Mouse (Mus musculus) layer of hippocampus, adult 2 months (tissue): ENCODE results near the gene Schip1. TPM values are rescaled to one million over a fixed set of nuclear protein-coding genes. Genes with fewer than 3 reads are reported as not detected.
A peak's percentile ranks its signal among the peaks of the same experiment; 100 is the strongest.

Experiments
- DNase-seq, 2 experiments: peaks; one replicate each; pipeline ENCODE4 v3.0.0; 2022; ENCODE audit warnings: low spot score in 2 of 2
- H3K27ac ChIP-seq: fragments of 200-600 bp; 2 replicates; pipeline ENCODE4 v1.8.1; 2022
- H3K4me3 ChIP-seq: fragments of 200-600 bp; 2 replicates; pipeline ENCODE4 v1.8.1; 2022; ENCODE audit warnings: mild to moderate bottlenecking
- CTCF ChIP-seq: fragments of 200-600 bp; conservative IDR thresholded peaks from 2 replicates; pipeline ENCODE4 v1.8.1; 2022; ENCODE audit warnings: antibody characterized with exemption, mild to moderate bottlenecking, moderate library complexity
- total RNA-seq, 2 experiments: library from RNA; stranded (reverse); gene quantifications; 2 replicates each; pipeline ENCODE4 v1.2.3; 2021

Schip1 gene
- total RNA-seq, 2 experiments from 2014 or later: 276 to 283 TPM

DNA sequence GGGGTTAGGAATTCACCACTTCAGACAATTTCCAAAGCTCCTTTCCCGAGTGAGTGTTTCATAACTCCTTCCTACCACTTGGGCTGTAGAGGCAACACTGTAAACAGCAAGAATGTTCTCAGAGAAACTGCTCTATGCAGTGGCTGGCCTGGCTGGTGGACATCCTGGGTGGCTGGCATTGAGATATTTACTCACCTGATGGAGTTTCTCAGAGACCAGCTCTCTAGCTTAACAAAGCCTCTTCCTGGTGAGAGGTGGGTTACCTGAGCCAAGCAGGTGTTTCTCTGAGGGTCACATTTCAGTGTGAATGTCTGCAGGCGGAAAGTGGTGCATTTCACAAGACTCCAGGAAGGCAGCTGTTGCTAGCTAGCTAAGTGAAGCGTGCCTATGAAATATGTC is 508.6 kb downstream of the Schip1 start:
- Histone ChIP-seq H3K27ac (peak overlapping the region; percentile 99), H3K4me3 (peak overlapping the region; percentile 75)
- no peak for DNase-seq
- peak; percentile 20; the same call in 1 of the 2 replicates for TF ChIP-seq CTCF

DNA sequence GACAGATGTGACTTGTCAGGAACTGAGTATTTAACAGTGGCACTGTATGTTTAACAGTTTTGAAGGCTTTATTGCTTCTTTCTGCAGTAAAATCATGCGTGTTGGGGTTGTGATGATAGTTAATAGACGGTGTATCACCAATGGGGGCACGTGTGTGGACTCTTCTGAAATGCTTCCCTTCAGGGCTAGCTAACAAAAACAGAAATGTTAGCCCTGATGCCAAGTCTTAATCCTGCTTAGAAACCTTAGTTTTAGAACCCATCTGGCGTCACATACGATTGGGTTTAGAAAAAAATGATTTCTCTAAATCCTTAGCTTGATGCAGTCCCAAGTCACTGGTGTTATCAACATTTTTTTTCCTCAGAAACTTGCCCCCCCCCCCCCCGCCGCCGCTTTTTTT is 509.5 kb downstream of the Schip1 start:
- TF ChIP-seq CTCF: no peak
- peak overlapping the region; percentile 99 for H3K27ac ChIP-seq
- peak overlapping the region; percentile 75 for H3K4me3 ChIP-seq
- no peak for DNase-seq

DNA sequence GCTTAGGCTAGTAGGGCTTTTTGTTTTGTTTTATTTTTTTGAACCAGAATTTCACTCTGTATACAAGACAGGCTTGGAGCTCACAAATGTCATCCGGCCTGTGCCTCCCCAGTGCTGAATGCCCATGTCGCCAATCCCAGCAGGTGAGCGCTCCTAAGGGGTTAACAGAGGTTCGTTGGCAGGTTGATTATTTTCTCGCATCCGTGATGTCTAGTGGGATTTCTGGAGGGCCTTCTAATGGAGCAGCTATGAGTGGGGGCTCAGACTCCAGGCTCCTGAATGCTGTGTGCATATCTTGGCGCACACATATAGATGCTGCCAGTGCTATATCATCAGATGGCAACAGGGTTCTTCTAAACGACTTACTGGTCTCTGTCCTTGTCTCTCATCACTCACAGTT is 510.0 kb downstream of the Schip1 start:
- Histone ChIP-seq H3K27ac (peak overlapping the region; percentile 99), H3K4me3 (peak overlapping the region; percentile 75)
- DNase-seq: no peak
- no peak for TF ChIP-seq CTCF

DNA sequence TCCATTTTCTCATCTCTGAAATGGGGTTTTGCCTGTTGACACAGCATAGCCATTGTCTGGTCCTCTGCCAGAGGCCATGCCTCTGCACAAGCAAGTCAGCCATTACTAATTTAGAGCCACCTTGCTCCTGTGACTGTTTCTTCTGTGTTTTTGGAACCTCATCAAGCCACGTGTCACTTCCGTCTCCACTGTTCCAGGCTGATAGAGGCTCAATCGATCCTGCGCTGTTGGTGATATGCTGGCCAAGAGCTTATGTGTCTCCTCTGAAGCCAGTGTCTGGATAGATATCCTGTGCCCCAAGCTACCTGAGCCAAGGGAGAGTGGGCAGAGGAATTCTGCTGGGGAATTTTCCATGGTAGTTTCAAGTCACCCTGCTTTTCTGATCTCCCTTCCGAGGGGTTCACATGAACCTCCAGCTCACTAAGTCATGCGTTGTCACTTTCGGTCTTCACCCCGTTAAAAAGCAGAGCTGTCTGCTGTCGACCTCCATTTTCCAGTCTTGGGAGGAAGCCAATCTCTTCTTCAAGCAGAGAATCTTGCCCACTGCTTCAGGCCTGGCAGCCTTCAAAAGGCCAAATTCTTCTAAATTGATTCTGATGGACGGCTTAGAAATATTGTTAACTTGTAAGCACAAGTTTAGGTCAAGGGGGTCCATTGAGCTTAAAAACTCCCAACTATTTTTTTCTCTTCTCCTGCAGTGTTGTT is 511.2 kb downstream of the Schip1 start:
- H3K27ac ChIP-seq: peak overlapping the region; percentile 99
- DNase-seq: no peak
- peak overlapping the region; percentile 75 for H3K4me3 ChIP-seq
- TF ChIP-seq CTCF: no peak

DNA sequence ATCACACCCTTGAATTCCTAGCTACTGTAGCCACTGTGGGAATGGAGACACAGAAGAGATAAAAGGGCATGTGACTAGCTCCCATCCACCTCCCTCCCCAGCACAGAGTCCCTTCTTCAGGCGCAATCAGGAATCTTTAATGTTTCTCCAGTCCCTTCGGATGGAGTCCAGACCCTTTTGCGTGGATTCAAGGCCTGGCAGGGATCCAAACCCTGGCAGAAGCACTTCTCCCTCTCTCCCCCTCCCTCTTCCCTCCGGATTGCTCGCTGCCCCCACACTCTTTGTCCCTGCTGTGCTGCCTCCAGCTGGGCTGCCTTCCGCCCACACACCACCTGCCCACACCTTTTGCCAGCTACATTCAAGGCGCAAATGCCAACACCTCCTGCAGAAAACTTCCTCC is 511.8 kb downstream of the Schip1 start:
- Histone ChIP-seq H3K4me3 (peak overlapping the region; percentile 75), H3K27ac (peak overlapping the region; percentile 99)
- peak; percentile 89 to 90 for DNase-seq
- no peak for TF ChIP-seq CTCF

DNA sequence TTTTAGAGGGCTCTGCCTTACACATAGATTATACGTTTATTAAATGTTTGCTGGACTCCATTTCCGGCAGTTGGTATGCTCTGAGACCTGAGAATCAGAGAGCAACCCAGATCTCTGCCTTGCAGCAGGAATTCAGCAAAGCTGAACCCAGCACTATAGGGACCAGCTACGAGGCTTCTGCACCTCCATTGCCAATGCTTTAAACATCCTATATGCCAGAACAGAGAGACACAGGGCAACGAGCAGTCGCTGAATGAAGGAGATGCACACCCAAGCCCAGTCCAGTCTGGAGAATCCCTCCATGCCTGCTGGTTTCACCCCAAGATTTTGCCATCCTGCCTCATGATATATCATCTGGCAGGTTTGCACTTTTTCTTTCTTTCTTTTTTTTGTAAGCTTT is 512.3 kb downstream of the Schip1 start:
- Histone ChIP-seq H3K4me3 (peak overlapping the region; percentile 75), H3K27ac (peak overlapping the region; percentile 99)
- TF ChIP-seq CTCF: no peak
- no peak for DNase-seq

DNA sequence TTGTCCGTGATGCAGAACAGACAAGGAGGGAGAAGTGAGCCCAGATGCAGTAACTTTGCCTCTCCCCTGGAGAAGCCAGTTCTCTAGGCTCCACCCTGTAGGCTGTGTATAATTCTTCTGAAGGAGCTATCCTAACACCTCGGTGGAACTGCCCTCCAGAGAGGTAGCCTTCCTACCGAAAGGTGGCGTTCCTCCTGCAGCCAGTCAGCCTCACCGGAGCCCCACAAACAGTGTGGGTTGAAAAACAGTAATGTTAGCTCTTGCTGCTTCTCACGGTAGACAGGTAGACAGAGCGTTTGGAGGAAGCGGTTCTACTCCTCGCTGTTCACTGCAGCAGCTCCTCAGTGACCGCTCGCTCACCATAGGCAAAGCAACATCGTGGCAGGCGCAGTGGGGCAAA is 517.0 kb downstream of the Schip1 start:
- no peak for DNase-seq
- TF ChIP-seq CTCF: peak; percentile 43; the same call in 1 of the 2 replicates
- Histone ChIP-seq H3K4me3 (peak overlapping the region; percentile 50), H3K27ac (peak overlapping the region; percentile 89)

DNA sequence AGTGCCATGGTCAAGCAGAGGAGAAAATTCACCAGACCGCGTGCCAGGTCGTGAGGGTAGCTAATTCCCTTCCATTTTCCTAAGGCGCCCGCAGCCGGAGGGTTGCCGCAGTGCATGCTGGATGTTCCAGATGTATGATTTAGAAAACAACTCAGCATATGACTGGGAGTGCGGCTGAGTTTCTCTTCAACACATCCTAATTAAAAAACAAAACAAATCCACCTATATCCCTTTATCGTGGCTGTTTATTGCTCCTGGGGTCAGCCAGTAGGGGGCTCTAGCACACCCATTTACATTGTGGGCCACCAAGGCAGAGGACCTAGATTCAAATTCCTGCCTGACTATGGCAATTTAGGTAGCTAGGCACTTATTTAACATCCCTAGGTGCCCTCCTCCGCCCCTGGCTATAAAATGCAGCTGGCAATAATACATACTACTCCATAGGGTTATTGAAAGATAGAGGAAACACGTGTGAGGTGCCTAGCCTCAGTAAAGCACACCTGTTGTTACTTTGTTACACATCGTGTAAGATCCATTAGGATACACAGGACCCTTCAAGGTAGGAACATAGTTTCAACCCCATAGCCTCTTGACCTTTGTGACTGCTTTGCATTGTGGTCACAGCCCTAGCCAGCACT is 517.6 kb downstream of the Schip1 start:
- H3K4me3 ChIP-seq: peak overlapping the region; percentile 50
- peak; percentile 77 for TF ChIP-seq CTCF
- no peak for DNase-seq
- peak overlapping the region; percentile 89 for H3K27ac ChIP-seq

DNA sequence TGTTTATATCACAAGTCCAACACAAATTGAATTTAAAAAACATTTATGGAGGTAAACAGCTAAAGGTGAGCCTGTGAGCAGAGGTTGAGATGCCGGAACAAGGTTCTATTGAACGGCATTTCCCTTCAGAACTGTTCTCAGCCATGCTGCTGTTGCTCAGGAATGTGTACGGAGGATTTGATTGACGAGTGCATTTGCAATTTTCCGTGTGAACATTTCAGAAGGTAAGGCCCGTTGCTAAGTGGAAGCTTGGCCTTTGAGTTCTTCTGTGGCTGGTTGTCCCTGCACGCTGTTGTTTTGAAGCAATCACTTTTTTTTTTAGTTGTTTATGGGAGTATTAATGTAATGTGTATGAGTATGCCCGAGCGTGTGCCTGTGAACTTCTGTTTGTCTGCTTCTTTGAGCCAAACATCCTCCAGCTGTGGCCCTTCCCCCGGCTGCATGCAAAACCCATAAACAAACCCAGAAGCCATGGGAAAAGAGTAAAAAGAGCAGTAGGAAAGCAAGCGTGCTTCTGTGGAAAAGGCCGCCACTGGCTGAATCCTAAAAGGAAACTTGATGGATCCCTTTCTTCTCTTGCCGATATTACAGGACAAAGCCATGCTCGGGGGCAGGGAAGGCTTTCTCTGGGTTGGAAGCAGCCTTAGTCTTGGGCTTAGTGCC is 518.6 kb downstream of the Schip1 start:
- Histone ChIP-seq H3K4me3 (peak overlapping the region; percentile 50), H3K27ac (peak overlapping the region; percentile 89)
- TF ChIP-seq CTCF: no peak
- no peak for DNase-seq

DNA sequence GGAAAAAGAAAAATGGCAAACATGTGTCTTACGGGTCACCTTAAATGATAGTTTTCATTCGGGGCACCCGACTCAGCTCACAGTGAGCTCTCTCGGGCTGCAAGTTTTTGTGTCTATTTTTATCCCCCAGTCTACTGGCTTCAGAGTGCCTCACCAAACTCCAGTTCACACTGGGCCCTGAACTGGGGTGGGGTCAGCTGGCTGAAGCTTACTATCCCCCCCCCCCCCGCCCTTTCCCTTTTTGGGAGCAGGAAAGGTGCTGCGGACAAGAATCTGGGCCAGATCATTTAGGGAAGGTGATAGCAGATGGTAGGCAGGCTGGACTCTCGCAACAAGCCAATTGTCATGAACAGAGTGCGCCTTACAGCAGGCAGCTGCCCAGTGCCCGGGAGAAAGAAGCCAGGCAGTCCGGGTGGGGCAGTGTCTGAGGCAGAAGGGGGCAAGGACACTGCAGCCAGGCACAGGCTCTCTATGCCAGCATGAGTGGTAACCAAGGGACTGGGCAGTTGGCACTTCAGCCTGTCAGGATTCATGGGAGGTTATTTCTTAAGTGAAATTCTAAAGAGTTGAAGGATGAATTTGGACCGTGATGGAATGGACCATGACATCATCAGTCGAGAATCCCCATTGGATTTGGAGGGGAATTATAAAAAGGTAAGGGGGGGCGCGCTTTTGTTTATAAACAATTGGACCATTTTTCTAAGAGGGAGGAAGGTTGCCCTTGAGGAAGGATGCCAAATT is 519.3 kb downstream of the Schip1 start:
- Histone ChIP-seq H3K27ac (peak overlapping the region; percentile 89), H3K4me3 (peak overlapping the region; percentile 50)
- TF ChIP-seq CTCF: no peak
- no peak for DNase-seq

DNA sequence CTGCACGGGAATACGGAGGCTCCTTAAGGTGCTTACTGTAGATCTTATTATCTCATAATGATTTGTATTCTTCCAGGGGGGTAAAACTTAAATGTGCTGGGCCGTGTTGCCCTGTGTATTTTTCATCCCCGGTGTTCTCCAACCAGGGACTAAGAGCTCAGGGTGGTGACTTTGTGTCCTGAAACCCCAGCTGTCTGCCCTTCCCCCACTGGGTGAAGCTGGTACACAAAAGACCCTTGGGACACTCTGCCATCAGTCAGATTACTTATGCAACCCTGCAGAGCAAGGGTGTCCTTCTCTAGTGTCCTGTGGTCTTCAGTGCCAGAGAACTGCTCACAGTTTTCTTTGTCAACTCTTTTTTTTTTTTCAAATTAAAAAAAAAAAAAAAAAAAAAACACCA is 520.6 kb downstream of the Schip1 start:
- DNase-seq: no peak
- H3K27ac ChIP-seq: peak overlapping the region; percentile 89

DNA sequence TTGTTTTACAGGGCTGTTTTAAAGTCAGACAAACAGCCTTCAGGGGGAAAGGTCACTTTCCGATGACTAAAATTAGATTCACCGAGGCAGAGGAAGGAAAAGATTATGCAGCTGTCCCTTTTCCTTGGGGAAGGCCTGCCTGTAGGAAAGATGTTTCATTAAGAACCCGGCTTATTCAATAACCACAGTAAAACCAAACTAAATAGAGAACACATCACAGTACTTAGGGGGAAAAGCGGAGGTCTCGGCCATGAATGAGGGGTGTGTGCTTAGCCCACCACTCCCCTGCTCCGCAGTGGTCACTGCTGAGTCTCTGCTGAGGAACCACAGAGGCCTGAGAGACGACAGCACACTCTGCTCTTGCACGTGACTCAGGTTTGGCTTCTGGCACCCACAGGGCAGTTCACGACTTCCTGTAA is 522.1 kb downstream of the Schip1 start:
- DNase-seq: no peak
- H3K27ac ChIP-seq: peak overlapping the region; percentile 89
- TF ChIP-seq CTCF: no peak
- H3K4me3 ChIP-seq: no peak overlapping the region

More for the DNA sequence above, 520.6 kb downstream of the Schip1 start:
- TF ChIP-seq CTCF: no peak
- no peak overlapping the region; the same call in 1 of the 2 replicates for H3K4me3 ChIP-seq
